Mouse (Mus musculus): ENCODE measurements around the gene Ptprd.

DNA sequence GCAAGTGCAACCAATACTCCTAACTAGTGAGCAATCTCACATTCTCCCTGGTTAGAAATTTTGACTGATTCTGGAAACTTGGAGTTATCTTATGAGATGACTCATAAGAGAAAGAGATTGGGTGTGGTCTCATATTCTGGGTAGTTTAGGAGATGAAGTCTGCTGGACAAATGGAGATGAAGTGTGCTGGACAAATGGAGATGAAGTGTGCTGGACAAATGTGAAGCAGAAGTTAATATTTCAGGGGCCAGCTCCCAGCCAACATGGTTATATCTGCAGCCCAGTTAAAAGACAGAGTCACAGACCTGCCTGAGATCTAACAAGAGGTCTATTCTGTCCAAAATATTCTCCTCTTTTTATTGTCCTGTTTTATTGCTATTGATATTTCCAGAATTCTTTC, 1645.8 kb downstream of the Ptprd start:
- TF ChIP-seq POLR2A (IDR thresholded peaks at IDR 0.05; ENCODE audit: borderline replicate concordance, control insufficient read depth, low read depth, low read length) (no peak), CTCF (IDR thresholded peaks at IDR 0.05; ENCODE audit: control insufficient read depth, insufficient read depth, low read length) (no peak)
